Mouse (Mus musculus): ENCODE results near the gene Gja5.

- TF ChIP-seq USF1 (IDR thresholded peaks at IDR 0.05; ENCODE audit: low read depth) (no peak), POLR2AphosphoS2 (IDR thresholded peaks at IDR 0.05; ENCODE audit: insufficient read length, low read depth) (no peak), E2F4 (IDR thresholded peaks at IDR 0.05; ENCODE audit: insufficient read depth) (no peak)
These were observed 196.5 kb downstream of the Gja5 start for GRCm38 (mm10) chr3:97100784-97101641.

Data from myocyte (in vitro differentiated cells).